Mouse (Mus musculus) embryonic fibroblast, embryonic 13.5 days (primary cell): ENCODE measurements around the gene Anxa2.

ENCODE experiments used
- CTCF ChIP-seq: IDR thresholded peaks from 2 replicates; pipeline ENCODE4 v1.5.1; 2011; ENCODE audit warnings: mild to moderate bottlenecking, control low read depth, low read length, moderate library complexity, borderline replicate concordance; ENCODE audit not compliant: insufficient read depth
- POLR2A ChIP-seq: IDR thresholded peaks from 2 replicates; pipeline ENCODE4 v1.6.1; 2011; ENCODE audit warnings: low read depth, mild to moderate bottlenecking, control low read depth, low read length, moderate library complexity

DNA sequence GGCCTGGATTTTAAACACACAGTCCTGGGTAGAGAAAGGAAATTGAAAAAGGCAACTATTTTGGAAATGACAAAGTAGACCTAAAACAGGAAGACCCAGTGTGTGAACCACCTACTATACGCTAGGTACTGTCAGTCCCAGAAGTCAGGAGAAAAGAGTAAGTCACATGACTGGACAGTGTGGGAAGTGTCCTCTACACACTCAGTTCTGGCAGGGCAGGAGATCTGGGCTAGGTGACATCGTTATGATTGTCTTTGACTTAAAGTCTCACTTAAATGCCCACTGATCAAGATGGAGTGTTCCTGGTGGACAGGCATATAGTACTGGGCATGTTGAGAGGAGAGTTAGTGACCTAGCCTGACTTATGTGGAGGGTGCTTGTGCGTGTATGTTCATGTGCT, 3.7 kb downstream of the Anxa2 start:
- TF ChIP-seq CTCF: no peak
- TF ChIP-seq POLR2A: no peak
